ENCODE assay signal across 8 mouse cellular contexts in genomic region chr9:61404998-61405621, GRCm38 (mm10). TPM values are rescaled to one million over a fixed set of nuclear protein-coding genes. Genes with fewer than 3 reads are reported as not detected.
DNase-seq lines count a peak whose midpoint lies in the region; ATAC-seq and TF ChIP-seq lines count a peak whose summit lies in the region.

No protein-coding gene starts in this region.

- TF ChIP-seq POLR2A in olfactory bulb, adult 2 months (IDR thresholded peaks at IDR 0.05; ENCODE audit: insufficient read depth, low read depth, low read length) = no peak

- peak; percentile 97 for DNase-seq in heart, adult 11 months
- no peak for DNase-seq in heart, embryonic 10.5 days (ENCODE audit: low spot score)
- peak; percentile 96 for DNase-seq in fibroblast of lung, adult 2 months (ENCODE audit: low read depth)
- DNase-seq in limb, embryonic 11.5 days (ENCODE audit: low spot score) = peak; percentile 77

- peak; percentile 19; the same call in 1 of the 2 replicates for ATAC-seq in heart, embryonic 12.5 days (ENCODE audit: insufficient number of reproducible peaks, low FRiP score)
- peak; percentile 72 for ATAC-seq in kidney, embryonic 15.5 days (replicated peaks; ENCODE audit: low FRiP score)
- peak; percentile 82 for ATAC-seq in limb, embryonic 11.5 days (ENCODE audit: insufficient number of reproducible peaks, low FRiP score, low TSS enrichment, low read depth)
- ATAC-seq in megakaryocyte progenitor cell, adult 5-6 weeks (replicated peaks; ENCODE audit: poor library complexity) = no peak

- H3K4me2 ChIP-seq in heart, embryonic 12.5 days = no peak overlapping the region; the same call in 1 of the 2 replicates
- H3K4me2 ChIP-seq in kidney, embryonic 15.5 days = peak overlapping the region; percentile 40
- H3K4me2 ChIP-seq in limb, embryonic 11.5 days (ENCODE audit: low read depth, severe bottlenecking) = no peak overlapping the region

- no peaks in the 10 kb centered on the region for H3K9me3 ChIP-seq in heart, embryonic 10.5 days
- H3K9me3 ChIP-seq in heart, embryonic 12.5 days (replicated peaks) = peaks cover 3% of the 10 kb centered on the region; the same call in 1 of the 2 replicates
- no peaks in the 10 kb centered on the region for H3K9me3 ChIP-seq in kidney, embryonic 15.5 days (replicated peaks)
- H3K9me3 ChIP-seq in limb, embryonic 11.5 days (ENCODE audit: control insufficient read depth, low read length) = no peaks in the 10 kb centered on the region

- peaks cover 40% of the 10 kb centered on the region for H3K27me3 ChIP-seq in heart, embryonic 10.5 days (ENCODE audit: insufficient read depth, poor library complexity, severe bottlenecking)
- peaks cover 65% of the 10 kb centered on the region for H3K27me3 ChIP-seq in heart, embryonic 12.5 days (replicated peaks)
- H3K27me3 ChIP-seq in kidney, embryonic 15.5 days = no peaks in the 10 kb centered on the region
- no peaks in the 10 kb centered on the region for H3K27me3 ChIP-seq in limb, embryonic 11.5 days (ENCODE audit: control insufficient read depth, insufficient read depth, low read length)

- H3K4me1 ChIP-seq in heart, embryonic 10.5 days = peaks cover 20% of the 10 kb centered on the region
- H3K4me1 ChIP-seq in heart, embryonic 12.5 days (replicated peaks) = peaks cover 18% of the 10 kb centered on the region
- H3K4me1 ChIP-seq in kidney, embryonic 15.5 days = peaks cover 86% of the 10 kb centered on the region
- peaks cover 18% of the 10 kb centered on the region for H3K4me1 ChIP-seq in limb, embryonic 11.5 days (ENCODE audit: control insufficient read depth, insufficient read depth, low read length)
- peaks cover 35% of the 10 kb centered on the region for H3K4me1 ChIP-seq in olfactory bulb, adult 2 months (ENCODE audit: control insufficient read depth, insufficient read depth, low read length)

- 63% methylated on average over 19 of the region's 19 CpGs for WGBS in heart, embryonic 10.5 days
- 46% methylated on average over 19 of the region's 19 CpGs for WGBS in heart, embryonic 12.5 days
- WGBS in kidney, embryonic 15.5 days = 13% methylated on average over 19 of the region's 19 CpGs
- WGBS in limb, embryonic 11.5 days = 49% methylated on average over 19 of the region's 19 CpGs
- 14% methylated on average over 19 of the region's 19 CpGs for WGBS in olfactory bulb, adult 2 months

- H3K4me3 ChIP-seq in heart, embryonic 10.5 days = no peak overlapping the region
- H3K4me3 ChIP-seq in heart, embryonic 12.5 days = no peak overlapping the region
- H3K4me3 ChIP-seq in kidney, embryonic 15.5 days (replicated peaks) = no peak overlapping the region
- H3K4me3 ChIP-seq in limb, embryonic 11.5 days (ENCODE audit: low read depth, low read length) = no peak overlapping the region
- H3K4me3 ChIP-seq in olfactory bulb, adult 2 months (ENCODE audit: insufficient read depth, low read depth, low read length) = peak overlapping the region; percentile 15

- no peak overlapping the region for H3K27ac ChIP-seq in heart, embryonic 10.5 days
- H3K27ac ChIP-seq in heart, embryonic 12.5 days (ENCODE audit: poor library complexity, severe bottlenecking) = no peak overlapping the region
- peak overlapping the region; percentile 68 for H3K27ac ChIP-seq in kidney, embryonic 15.5 days
- no peak overlapping the region for H3K27ac ChIP-seq in limb, embryonic 11.5 days (replicated peaks; ENCODE audit: low read depth, low read length)
- no peak overlapping the region for H3K27ac ChIP-seq in olfactory bulb, adult 2 months (ENCODE audit: insufficient read depth, low read depth, low read length)

- peaks cover 89% of the 10 kb centered on the region for H3K36me3 ChIP-seq in heart, embryonic 10.5 days
- peaks cover 71% of the 10 kb centered on the region for H3K36me3 ChIP-seq in heart, embryonic 12.5 days
- peaks cover 86% of the 10 kb centered on the region for H3K36me3 ChIP-seq in kidney, embryonic 15.5 days
- H3K36me3 ChIP-seq in limb, embryonic 11.5 days (ENCODE audit: control insufficient read depth, insufficient read depth, low read length) = peaks cover 37% of the 10 kb centered on the region

- no peak overlapping the region for H3K9ac ChIP-seq in heart, embryonic 12.5 days
- no peak overlapping the region for H3K9ac ChIP-seq in kidney, embryonic 15.5 days
- no peak overlapping the region for H3K9ac ChIP-seq in limb, embryonic 11.5 days (ENCODE audit: low read length)

- no peak for TF ChIP-seq CTCF in olfactory bulb, adult 2 months (IDR thresholded peaks at IDR 0.05; ENCODE audit: insufficient read depth, low read depth, low read length)

RNA-seq across cellular contexts. Expression of gene Tle3, which starts 32.9 kb away (rescaled TPM):
- polyA plus RNA-seq in heart, embryonic 10.5 days (2016; fragmentation: Nextera tagmentation; extraction: Ambion mirVana) = 15.6 and 25.4 TPM in 2 replicates
- 12.7 and 12.8 TPM in 2 replicates for polyA plus RNA-seq in heart, embryonic 12.5 days (2016; fragmentation: Nextera tagmentation; extraction: Ambion mirVana)
- 26.1 and 30.9 TPM in 2 replicates for polyA plus RNA-seq in kidney, embryonic 15.5 days (2015; fragmentation: Nextera tagmentation; extraction: Ambion mirVana)
- 42.8 and 43.4 TPM in 2 replicates for polyA plus RNA-seq in limb, embryonic 11.5 days (2014; fragmentation: Nextera tagmentation; extraction: Ambion mirVana)
- polyA plus RNA-seq in olfactory bulb, adult 2 months (2012; ENCODE audit: insufficient read depth, insufficient read length, low replicate concordance, missing spikeins) = not detected in 2 replicates
- 65.2 and 66.2 TPM in 2 replicates for total RNA-seq in megakaryocyte progenitor cell, adult 5-6 weeks (2015)
- 48.0 and 50.5 TPM in 2 replicates for total RNA-seq in megakaryocyte progenitor cell, adult 5-6 weeks (2017)
